Mouse (Mus musculus) lung, postnatal 0 days (tissue): Measurements from ENCODE around the gene Cept1.

ENCODE experiments used
- CTCF ChIP-seq: IDR thresholded peaks from 2 replicates; pipeline ENCODE4 v1.5.1; 2016; ENCODE audit warnings: antibody characterized with exemption, mild to moderate bottlenecking
- EP300 ChIP-seq: IDR thresholded peaks from 2 replicates; pipeline ENCODE4 v1.6.1; 2016; ENCODE audit warnings: antibody characterized with exemption, mild to moderate bottlenecking, control low read depth

DNA sequence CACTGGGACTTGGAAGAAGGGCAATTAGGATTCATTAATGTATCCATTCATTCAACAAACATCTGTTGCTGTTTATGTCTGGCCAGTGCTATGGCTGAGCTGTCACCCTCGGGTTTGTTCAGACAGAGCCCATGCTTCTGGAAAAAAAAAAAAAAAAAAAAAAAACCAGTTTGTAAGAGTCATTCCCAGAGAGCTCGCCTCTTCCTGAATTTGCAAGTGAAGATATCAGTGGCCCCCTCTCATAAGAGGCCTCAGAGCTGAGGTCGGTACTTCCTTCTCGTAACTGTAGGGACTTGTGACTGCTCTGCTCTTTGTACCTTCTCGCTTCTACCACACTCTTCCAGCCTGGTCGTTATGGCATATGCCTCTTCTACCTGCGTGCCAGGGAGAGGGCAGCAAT, 64.3 kb downstream of the Cept1 start:
- TF ChIP-seq CTCF (no peak), EP300 (no peak)
